Mouse (Mus musculus) liver, adult 2 months (tissue): Measurements from ENCODE around the gene Mbip. TPM values are rescaled to one million over a fixed set of nuclear protein-coding genes. Genes with fewer than 3 reads are reported as not detected.
A peak's percentile ranks its signal among the peaks of the same experiment; 100 is the strongest.

Source experiments
- DNase-seq: peaks from one replicate; pipeline ENCODE4 v3.0.0-alpha.2; 2011; ENCODE audit warnings: low read depth, low spot score; ENCODE audit errors: extremely low read depth
- H3K27ac ChIP-seq: fragments of 200-500 bp; replicated peaks from 2 replicates; pipeline ENCODE4 v1.5.1; 2012; ENCODE audit warnings: low read depth, mild to moderate bottlenecking, control low read depth, inconsistent platforms, low read length; ENCODE audit not compliant: insufficient read depth
- H3K27me3 ChIP-seq: fragments of 200-500 bp; 2 replicates; pipeline ENCODE4 v1.6.1; 2012; ENCODE audit warnings: mild to moderate bottlenecking, moderate library complexity, low read length, inconsistent platforms; ENCODE audit not compliant: control insufficient read depth, insufficient read depth
- H3K36me3 ChIP-seq: fragments of 200-500 bp; 2 replicates; pipeline ENCODE4 v1.6.1; 2012; ENCODE audit warnings: low read length, inconsistent platforms; ENCODE audit not compliant: control insufficient read depth, insufficient read depth
- H3K4me1 ChIP-seq: fragments of 200-500 bp; 2 replicates; pipeline ENCODE4 v1.6.1; 2011; ENCODE audit warnings: low read length; ENCODE audit not compliant: control insufficient read depth, insufficient read depth
- H3K4me3 ChIP-seq: fragments of 200-500 bp; 2 replicates; pipeline ENCODE4 v1.5.1; 2011; ENCODE audit warnings: low read depth, mild to moderate bottlenecking, control low read depth, low read length, moderate library complexity; ENCODE audit not compliant: insufficient read depth
- H3K79me2 ChIP-seq: fragments of 200-500 bp; 2 replicates; pipeline ENCODE4 v1.6.1; 2012; ENCODE audit warnings: inconsistent platforms, mild to moderate bottlenecking, low read length, moderate library complexity; ENCODE audit not compliant: control insufficient read depth, insufficient read depth
- H3K9ac ChIP-seq: fragments of 200-500 bp; 2 replicates; pipeline ENCODE4 v1.6.1; 2012; ENCODE audit warnings: low read depth, mild to moderate bottlenecking, control low read depth, inconsistent platforms, low read length
- CTCF ChIP-seq: fragments of 200-500 bp; IDR thresholded peaks from 2 replicates; pipeline ENCODE4 v1.5.1; 2011; ENCODE audit warnings: low read depth, low read length, control low read depth
- POLR2A ChIP-seq: fragments of 200-500 bp; IDR thresholded peaks from 2 replicates; pipeline ENCODE4 v1.6.1; 2011; ENCODE audit warnings: low read length, control low read depth; ENCODE audit not compliant: insufficient read depth; ENCODE audit errors: extremely low read depth
- WGBS: fragments of 180-500 bp; shearing (Covaris S2); methylation state at CpG from one replicate; pipeline ENCODE4 v1.1.7; 2018; 5-methylcytosine and 5-hydroxymethylcytosine counted together
- polyA plus RNA-seq: library from polyadenylated mRNA; depleted of rRNA; stranded (reverse); fragments of >200 nt; gene quantifications from 2 replicates; pipeline ENCODE4 v1.2.3, GENCODE M21; 2012; rRNA removed
- total RNA-seq: library from RNA; depleted of rRNA; stranded (reverse); fragments of >200 nt; gene quantifications from 2 replicates; pipeline ENCODE4 v1.2.3, GENCODE M21; 2014; rRNA removed

Mbip gene
- total RNA-seq (6.8 and 7.5 TPM in 2 replicates), polyA plus RNA-seq (2.0 and 2.4 TPM in 2 replicates)

DNA sequence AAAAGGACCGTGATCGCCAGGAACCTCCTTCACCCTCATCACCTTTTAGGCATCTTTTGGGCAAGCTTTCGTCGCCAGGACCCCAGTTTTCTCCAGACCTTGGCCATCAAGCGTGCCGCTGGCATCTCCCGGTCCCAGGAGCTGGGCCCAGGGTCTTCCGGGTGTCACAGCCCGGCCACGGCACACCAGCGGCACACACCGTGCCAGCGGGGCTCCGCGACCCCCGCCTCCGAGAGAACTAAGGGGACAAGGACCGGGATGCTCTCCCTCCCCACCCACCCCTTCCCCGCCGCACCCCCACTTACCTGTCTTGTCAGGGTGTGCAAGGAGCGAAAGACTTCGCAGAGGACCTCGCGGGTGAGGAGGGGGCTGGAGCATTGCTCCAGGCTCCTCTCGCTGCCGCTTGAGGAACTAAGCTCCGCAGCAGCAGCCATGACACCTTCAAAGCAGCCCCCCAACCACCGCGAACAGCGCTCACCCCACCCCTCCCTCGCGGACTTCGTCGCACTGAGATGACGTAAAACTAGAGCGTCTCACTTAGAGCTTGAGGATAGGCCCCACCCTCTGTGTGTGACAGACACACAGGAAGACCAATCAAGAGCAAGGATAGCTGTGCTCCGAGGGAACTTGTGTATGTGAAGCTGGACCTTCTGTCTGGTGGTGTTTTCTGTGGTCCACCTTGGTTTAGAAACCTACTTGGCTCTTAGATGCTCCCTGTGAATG is at the start of gene Mbip:
TSS of gene Mbip (minus strand) at position 528 of the 723 bp plus-strand sequence.
- Histone ChIP-seq H3K27me3 (no peaks in the 10 kb centered on the region), H3K36me3 (no peaks in the 10 kb centered on the region), H3K4me1 (no peaks in the 10 kb centered on the region; the same call in 1 of the 2 replicates), H3K9ac (peak within 1 kb of the TSS; percentile 74), H3K79me2 (peaks cover 5% of the 10 kb centered on the region; the same call in 1 of the 2 replicates), H3K27ac (no peak within 1 kb of the TSS), H3K4me3 (peak within 1 kb of the TSS; percentile 90)
- TF ChIP-seq CTCF (no peak), POLR2A (0 out of 2 replicates have a peak, but pooled peaks have one; percentile 3)
- under 1% methylated on average over 37 of the region's 37 CpGs for WGBS
- DNase-seq: peak; percentile 92

GRCm38 (mm10) chr12:56387647-56388205 is 42.0 kb upstream of the Mbip start:
- Histone ChIP-seq H3K4me1 (no peaks in the 10 kb centered on the region), H3K4me3 (no peak overlapping the region), H3K79me2 (no peaks in the 10 kb centered on the region), H3K9ac (no peak overlapping the region), H3K36me3 (no peaks in the 10 kb centered on the region), H3K27ac (no peak overlapping the region), H3K27me3 (no peaks in the 10 kb centered on the region)
- DNase-seq: no peak
- TF ChIP-seq CTCF: no peak
- TF ChIP-seq POLR2A: no peak
- WGBS: 77% methylated on average over 7 of the region's 7 CpGs

GRCm38 (mm10) chr12:56386955-56387646 is 41.4 kb upstream of the Mbip start:
- H3K4me1 ChIP-seq: no peaks in the 10 kb centered on the region
- no peak overlapping the region for H3K4me3 ChIP-seq
- H3K36me3 ChIP-seq: no peaks in the 10 kb centered on the region
- 70% methylated on average over 6 of the region's 6 CpGs for WGBS
- no peak overlapping the region for H3K9ac ChIP-seq
- no peak overlapping the region for H3K27ac ChIP-seq
- no peaks in the 10 kb centered on the region for H3K27me3 ChIP-seq
- H3K79me2 ChIP-seq: no peaks in the 10 kb centered on the region
- no peak for TF ChIP-seq POLR2A
- TF ChIP-seq CTCF: no peak
- DNase-seq: no peak

- Histone ChIP-seq H3K36me3 (no peaks in the 10 kb centered on the region; the same call in 1 of the 2 replicates), H3K9ac (peak overlapping the region; percentile 74), H3K27ac (no peak overlapping the region), H3K27me3 (no peaks in the 10 kb centered on the region), H3K4me3 (peak overlapping the region; percentile 90), H3K4me1 (no peaks in the 10 kb centered on the region; the same call in 1 of the 2 replicates), H3K79me2 (peaks cover 5% of the 10 kb centered on the region; the same call in 1 of the 2 replicates)
- no peak for TF ChIP-seq POLR2A
- TF ChIP-seq CTCF: no peak
- under 1% methylated on average over 5 of the region's 5 CpGs for WGBS
- peak; percentile 26 for DNase-seq
Measured at GRCm38 (mm10) chr12:56344771-56345314, 851 bp downstream of the Mbip start.

DNA sequence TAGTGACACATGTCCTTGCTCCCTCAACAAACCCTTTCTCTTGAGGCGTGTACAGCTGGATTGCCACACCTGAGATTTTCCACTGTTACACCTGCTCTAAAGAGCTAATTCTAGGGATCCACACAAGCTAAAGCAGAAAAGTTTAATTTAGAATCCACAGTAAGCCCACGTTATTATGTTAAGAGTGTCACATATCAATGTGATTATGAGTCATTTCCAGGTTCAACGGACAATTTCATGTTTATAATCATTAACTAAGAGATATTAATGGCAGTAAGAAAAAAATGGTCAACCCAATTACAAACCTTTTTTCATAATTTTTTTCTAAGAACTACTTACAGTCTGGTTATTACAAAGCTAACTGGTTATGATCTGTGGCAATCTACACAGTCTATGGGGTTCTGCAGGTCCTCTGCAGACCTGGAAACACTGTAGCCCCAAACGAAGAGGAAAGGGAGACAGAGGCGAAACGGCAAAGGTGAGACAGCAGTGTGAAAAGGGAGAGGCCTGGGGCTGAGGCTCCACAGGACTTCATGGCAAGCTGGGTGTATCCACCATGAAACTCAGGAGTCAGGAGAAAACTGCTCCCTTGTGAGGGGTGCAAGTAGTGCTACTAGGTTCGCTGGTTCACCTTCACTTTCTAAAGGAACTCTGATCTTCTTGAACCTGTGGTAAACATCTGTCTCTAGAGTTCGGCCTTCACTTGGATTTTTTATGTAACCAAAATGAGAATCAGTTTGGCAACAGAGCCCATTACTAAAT is 6.2 kb downstream of the Mbip start:
- Histone ChIP-seq H3K9ac (no peak overlapping the region), H3K27me3 (no peaks in the 10 kb centered on the region), H3K36me3 (peaks cover 17% of the 10 kb centered on the region), H3K27ac (no peak overlapping the region), H3K4me3 (no peak overlapping the region), H3K79me2 (no peaks in the 10 kb centered on the region; the same call in 1 of the 2 replicates), H3K4me1 (no peaks in the 10 kb centered on the region)
- TF ChIP-seq POLR2A (no peak), CTCF (no peak)
- no peak for DNase-seq
- WGBS: 74% methylated on average over 8 of the region's 8 CpGs
